Mouse (Mus musculus) cerebellum, adult 2 months (tissue): Measurements from ENCODE around the gene Bpifb4.

Source experiments
- CTCF ChIP-seq: fragments of 200-500 bp; IDR thresholded peaks from 2 replicates; pipeline ENCODE4 v1.5.1; 2011; ENCODE audit warnings: low read depth, mild to moderate bottlenecking, control low read depth, low read length, moderate library complexity, borderline replicate concordance; ENCODE audit not compliant: insufficient read depth
- POLR2A ChIP-seq: fragments of 200-500 bp; IDR thresholded peaks from 2 replicates; pipeline ENCODE4 v1.6.1; 2011; ENCODE audit warnings: low read length, control low read depth, borderline replicate concordance; ENCODE audit not compliant: insufficient read depth

- no peak for TF ChIP-seq CTCF
- no peak for TF ChIP-seq POLR2A
These were observed 6.9 kb upstream of the Bpifb4 start for GRCm38 (mm10) chr2:153931125-153931524.
